Mouse (Mus musculus): ENCODE data around the gene Slc26a8. TPM values are rescaled to one million over a fixed set of nuclear protein-coding genes. Genes with fewer than 3 reads are reported as not detected.

Gene Slc26a8
- polyA plus RNA-seq, 1 experiment from 2014 or later, result 0.75 TPM

GRCm38 (mm10) chr17:28613096-28613495 is 76.9 kb downstream of the Slc26a8 start:
- H3K4me3 ChIP-seq (replicated peaks), result no peak overlapping the region
- H3K4me1 ChIP-seq, result peaks cover 14% of the 10 kb centered on the region
- H3K36me3 ChIP-seq, result peaks cover 37% of the 10 kb centered on the region
- H3K9me3 ChIP-seq (replicated peaks), result no peaks in the 10 kb centered on the region
- 88% methylated on average over 6 of the region's 6 CpGs for WGBS
- H3K4me2 ChIP-seq, result no peak overlapping the region
- no peak for ATAC-seq (replicated peaks; ENCODE audit: low FRiP score)
- H3K9ac ChIP-seq, result no peak overlapping the region
- H3K27me3 ChIP-seq, result no peaks in the 10 kb centered on the region
- H3K27ac ChIP-seq, result no peak overlapping the region

GRCm38 (mm10) chr17:28612603-28613002 is 77.4 kb downstream of the Slc26a8 start:
- 84% methylated on average over 2 of the region's 2 CpGs for WGBS
- H3K27ac ChIP-seq, result no peak overlapping the region
- no peak overlapping the region for H3K9ac ChIP-seq
- H3K4me1 ChIP-seq, result peaks cover 9% of the 10 kb centered on the region
- ATAC-seq (replicated peaks; ENCODE audit: low FRiP score), result no peak
- H3K4me2 ChIP-seq, result no peak overlapping the region
- no peak overlapping the region for H3K4me3 ChIP-seq (replicated peaks)
- H3K36me3 ChIP-seq, result peaks cover 42% of the 10 kb centered on the region
- H3K9me3 ChIP-seq (replicated peaks), result no peaks in the 10 kb centered on the region
- H3K27me3 ChIP-seq, result no peaks in the 10 kb centered on the region

DNA sequence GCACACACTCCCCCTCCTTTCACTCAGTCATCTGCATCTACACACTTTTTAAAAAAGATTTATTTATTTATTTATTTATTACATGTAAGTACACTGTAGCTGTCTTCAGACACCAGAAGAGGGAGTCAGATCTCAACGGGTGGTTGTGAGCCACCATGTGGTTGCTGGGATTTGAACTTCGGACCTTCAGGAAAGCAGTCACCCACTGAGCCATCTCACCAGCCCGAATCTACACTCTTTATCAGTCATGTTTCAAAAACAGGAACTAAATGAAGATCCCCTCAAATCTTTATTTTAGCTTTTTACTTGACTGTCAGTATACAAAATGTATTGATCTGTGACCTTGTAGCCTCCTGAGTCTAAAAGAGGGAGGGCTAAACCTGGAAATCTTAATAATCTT is 80.5 kb downstream of the Slc26a8 start:
- no peak overlapping the region for H3K4me2 ChIP-seq
- peaks cover 54% of the 10 kb centered on the region for H3K36me3 ChIP-seq
- H3K27me3 ChIP-seq, result no peaks in the 10 kb centered on the region
- H3K4me1 ChIP-seq, result no peaks in the 10 kb centered on the region
- H3K4me3 ChIP-seq (replicated peaks), result no peak overlapping the region
- no peak overlapping the region for H3K9ac ChIP-seq
- no peaks in the 10 kb centered on the region for H3K9me3 ChIP-seq (replicated peaks)
- no peak overlapping the region for H3K27ac ChIP-seq
- WGBS, result 83% methylated on average over 3 of the region's 3 CpGs
- no peak for ATAC-seq (replicated peaks; ENCODE audit: low FRiP score)

GRCm38 (mm10) chr17:28601557-28602250 is 88.3 kb downstream of the Slc26a8 start:
- Histone ChIP-seq H3K27me3 (no peaks in the 10 kb centered on the region), H3K9me3 (replicated peaks) (no peaks in the 10 kb centered on the region), H3K9ac (no peak overlapping the region), H3K27ac (no peak overlapping the region), H3K4me2 (no peak overlapping the region), H3K36me3 (peaks cover 95% of the 10 kb centered on the region), H3K4me3 (replicated peaks) (no peak overlapping the region), H3K4me1 (peaks cover 6% of the 10 kb centered on the region; the same call in 1 of the 2 replicates)
- 56% methylated on average over 9 of the region's 9 CpGs for WGBS
- ATAC-seq (replicated peaks; ENCODE audit: low FRiP score), result no peak

DNA sequence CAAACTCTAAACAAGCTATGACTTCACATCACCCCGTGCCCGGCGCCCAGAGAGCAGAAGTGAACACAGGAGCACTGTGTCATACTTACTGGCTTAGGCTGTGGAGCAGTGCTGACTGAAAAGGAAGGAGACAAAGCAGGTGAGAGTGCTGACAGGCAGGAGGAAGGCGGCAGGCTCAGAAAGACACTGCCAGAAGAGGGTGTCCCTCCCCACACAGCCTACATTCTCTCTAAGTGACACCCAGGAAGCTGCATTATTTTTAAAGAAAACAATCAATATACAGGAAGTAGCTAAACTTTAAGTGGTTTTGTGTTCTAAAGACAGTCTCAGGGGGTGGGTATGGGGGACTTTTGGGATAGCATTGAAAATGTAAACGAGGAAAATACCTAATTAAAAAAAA is 89.3 kb downstream of the Slc26a8 start:
- no peak overlapping the region for H3K9ac ChIP-seq
- H3K4me3 ChIP-seq (replicated peaks), result no peak overlapping the region
- H3K27me3 ChIP-seq, result no peaks in the 10 kb centered on the region
- ATAC-seq (replicated peaks; ENCODE audit: low FRiP score), result no peak
- H3K36me3 ChIP-seq, result peaks cover 95% of the 10 kb centered on the region
- H3K4me1 ChIP-seq, result peaks cover 6% of the 10 kb centered on the region; the same call in 1 of the 2 replicates
- 91% methylated on average over 5 of the region's 5 CpGs for WGBS
- no peaks in the 10 kb centered on the region for H3K9me3 ChIP-seq (replicated peaks)
- no peak overlapping the region for H3K4me2 ChIP-seq
- H3K27ac ChIP-seq, result no peak overlapping the region

DNA sequence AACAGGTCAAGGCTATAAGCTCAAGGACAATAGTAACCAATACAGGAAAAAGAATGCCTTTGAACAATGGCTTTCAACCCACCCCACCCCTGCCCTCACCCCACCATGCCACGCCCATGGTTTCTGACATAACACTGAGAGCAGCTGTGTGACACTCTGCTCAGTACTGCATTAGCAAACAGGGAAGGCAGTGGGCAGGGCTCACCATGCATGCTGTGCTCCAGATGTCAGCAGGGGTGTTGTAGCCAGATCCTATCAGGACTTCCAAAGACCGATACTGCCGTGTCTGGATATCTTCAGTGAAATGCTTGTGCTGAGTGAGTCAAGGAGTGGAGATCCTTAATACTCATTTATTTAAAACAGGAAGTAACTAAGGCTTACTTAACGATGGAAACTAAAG is 96.1 kb downstream of the Slc26a8 start:
- ATAC-seq (replicated peaks; ENCODE audit: low FRiP score), result no peak
- H3K27ac ChIP-seq, result no peak overlapping the region
- no peaks in the 10 kb centered on the region for H3K9me3 ChIP-seq (replicated peaks)
- H3K9ac ChIP-seq, result no peak overlapping the region
- no peaks in the 10 kb centered on the region for H3K4me1 ChIP-seq
- H3K36me3 ChIP-seq, result peaks cover 92% of the 10 kb centered on the region
- no peak overlapping the region for H3K4me3 ChIP-seq (replicated peaks)
- no peaks in the 10 kb centered on the region for H3K27me3 ChIP-seq
- no peak overlapping the region for H3K4me2 ChIP-seq
- 70% methylated on average over 4 of the region's 4 CpGs for WGBS

- WGBS, result 20% methylated on average over 4 of the region's 4 CpGs
- ATAC-seq (replicated peaks; ENCODE audit: low FRiP score), result no peak
Measured at GRCm38 (mm10) chr17:28592998-28593397, 97.0 kb downstream of the Slc26a8 start.

GRCm38 (mm10) chr17:28591476-28591875 is 98.6 kb downstream of the Slc26a8 start:
- peaks cover 91% of the 10 kb centered on the region for H3K36me3 ChIP-seq

More at GRCm38 (mm10) chr17:28592998-28593397, 97.0 kb downstream of the Slc26a8 start:
- Histone ChIP-seq H3K4me3 (replicated peaks) (no peak overlapping the region), H3K4me2 (no peak overlapping the region), H3K9ac (no peak overlapping the region), H3K4me1 (no peaks in the 10 kb centered on the region), H3K27me3 (no peaks in the 10 kb centered on the region), H3K36me3 (peaks cover 93% of the 10 kb centered on the region), H3K27ac (no peak overlapping the region), H3K9me3 (replicated peaks) (no peaks in the 10 kb centered on the region)

GRCm38 (mm10) chr17:28590596-28590995 is 99.4 kb downstream of the Slc26a8 start:
- H3K9me3 ChIP-seq (replicated peaks), result no peaks in the 10 kb centered on the region
- WGBS, result 80% methylated on average over 3 of the region's 3 CpGs
- H3K27me3 ChIP-seq, result no peaks in the 10 kb centered on the region
- no peak overlapping the region for H3K9ac ChIP-seq
- H3K4me3 ChIP-seq (replicated peaks), result no peak overlapping the region
- ATAC-seq (replicated peaks; ENCODE audit: low FRiP score), result no peak
- H3K27ac ChIP-seq, result no peak overlapping the region
- H3K4me1 ChIP-seq, result no peaks in the 10 kb centered on the region
- no peak overlapping the region for H3K4me2 ChIP-seq
- peaks cover 83% of the 10 kb centered on the region for H3K36me3 ChIP-seq

More at GRCm38 (mm10) chr17:28591476-28591875, 98.6 kb downstream of the Slc26a8 start:
- Histone ChIP-seq H3K27me3 (no peaks in the 10 kb centered on the region), H3K4me2 (no peak overlapping the region), H3K27ac (no peak overlapping the region), H3K4me1 (no peaks in the 10 kb centered on the region), H3K9me3 (replicated peaks) (no peaks in the 10 kb centered on the region), H3K9ac (no peak overlapping the region), H3K4me3 (replicated peaks) (no peak overlapping the region)
- ATAC-seq (replicated peaks; ENCODE audit: low FRiP score), result no peak
- WGBS, result 92% methylated on average over 5 of the region's 5 CpGs

DNA sequence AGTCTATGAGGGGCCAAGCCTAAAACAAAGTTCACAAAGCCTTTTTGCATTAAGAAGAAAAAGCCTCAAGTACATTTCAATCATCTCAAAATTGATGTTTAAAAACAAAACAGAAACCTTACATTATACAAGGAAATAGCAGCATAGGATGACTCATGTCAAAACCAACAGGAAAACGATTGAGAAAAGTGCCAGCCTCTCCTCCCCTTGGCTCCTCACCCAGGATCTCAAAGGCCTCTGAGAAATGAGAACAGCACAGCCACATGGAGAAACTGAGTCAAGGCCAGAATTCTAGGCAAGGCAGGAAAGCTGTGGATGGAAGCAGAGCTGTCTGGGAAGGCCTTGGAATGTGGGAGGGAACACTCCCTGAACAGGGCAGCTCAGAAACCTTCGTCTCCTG is 101.4 kb downstream of the Slc26a8 start:
- H3K36me3 ChIP-seq, result peaks cover 68% of the 10 kb centered on the region

More for the DNA sequence above, 101.4 kb downstream of the Slc26a8 start:
- Histone ChIP-seq H3K4me1 (no peaks in the 10 kb centered on the region), H3K4me3 (replicated peaks) (no peak overlapping the region), H3K9me3 (replicated peaks) (no peaks in the 10 kb centered on the region), H3K9ac (no peak overlapping the region), H3K27me3 (no peaks in the 10 kb centered on the region), H3K4me2 (no peak overlapping the region), H3K27ac (no peak overlapping the region)
- ATAC-seq (replicated peaks; ENCODE audit: low FRiP score), result no peak
- 59% methylated on average over 2 of the region's 2 CpGs for WGBS

Data from kidney, embryonic 15.5 days (tissue).